Mouse (Mus musculus): ENCODE results near the gene Camk2b. TPM values are rescaled to one million over a fixed set of nuclear protein-coding genes. Genes with fewer than 3 reads are reported as not detected.
A peak's percentile ranks its signal among the peaks of the same experiment; 100 is the strongest.
"Not testable (repeated sequence)": the region's sequence is repeated elsewhere in the genome, so short reads cannot be mapped to it uniquely, and the experiment has no call there.

Camk2b gene
- polyA plus RNA-seq, 1 experiment from 2014 or later: 2.0 TPM

- WGBS (ENCODE audit: insufficient replicate concordance): 59% methylated on average over 2 of the region's 2 CpGs
- peak; percentile 42 for DNase-seq
Observed at GRCm38 (mm10) chr11:6013359-6013758, 52.8 kb downstream of the Camk2b start.

DNA sequence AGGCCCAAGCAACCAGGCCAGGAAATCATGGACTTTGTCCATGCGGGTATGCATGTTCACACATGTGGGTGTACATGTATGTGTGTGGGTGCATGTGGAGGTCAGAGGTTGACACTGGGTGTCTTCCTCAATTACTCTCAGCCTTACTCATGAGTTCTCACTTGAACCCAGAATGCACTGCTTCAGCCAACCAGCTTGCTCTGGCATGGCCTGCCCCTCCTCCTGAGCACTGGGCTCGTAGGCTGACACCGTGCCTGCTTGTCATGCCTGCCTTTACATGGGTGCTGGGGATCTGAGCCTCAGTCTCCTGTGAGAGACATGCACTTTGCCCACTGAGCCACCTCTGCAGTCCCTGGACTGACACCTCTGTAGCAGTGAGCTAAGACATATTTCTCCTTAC, 54.3 kb downstream of the Camk2b start:
- no peaks in the 10 kb centered on the region for H3K9me3 ChIP-seq (ENCODE audit: low read length)
- H3K36me3 ChIP-seq (replicated peaks; ENCODE audit: insufficient read depth, low read length): peaks cover 8% of the 10 kb centered on the region; the same call in 1 of the 2 replicates
- no peak overlapping the region for H3K4me2 ChIP-seq (ENCODE audit: low read depth, low read length)
- TF ChIP-seq EP300 (IDR thresholded peaks at IDR 0.05; ENCODE audit: low read depth) (no peak), CTCF (IDR thresholded peaks at IDR 0.05; ENCODE audit: low read depth) (no peak)
- DNase-seq (peak; percentile 55), ATAC-seq (peak; percentile 54)
- H3K4me1 ChIP-seq (ENCODE audit: insufficient read depth): no peaks in the 10 kb centered on the region
- no peak overlapping the region for H3K9ac ChIP-seq (replicated peaks)
- WGBS (ENCODE audit: insufficient replicate concordance): 84% methylated on average over 3 of the region's 3 CpGs
- H3K27ac ChIP-seq (ENCODE audit: low read depth): peak overlapping the region; percentile 67
- H3K4me3 ChIP-seq (ENCODE audit: low read depth, low read length): no peak overlapping the region
- no peaks in the 10 kb centered on the region for H3K27me3 ChIP-seq (ENCODE audit: insufficient read depth, low read length)

More at GRCm38 (mm10) chr11:6013359-6013758, 52.8 kb downstream of the Camk2b start:
- Histone ChIP-seq H3K27ac (ENCODE audit: low read depth) (peak overlapping the region; percentile 39; the same call in 1 of the 2 replicates), H3K4me3 (ENCODE audit: low read depth, low read length) (no peak overlapping the region), H3K36me3 (replicated peaks; ENCODE audit: insufficient read depth, low read length) (peaks cover 8% of the 10 kb centered on the region; the same call in 1 of the 2 replicates), H3K4me1 (ENCODE audit: insufficient read depth) (no peaks in the 10 kb centered on the region), H3K9me3 (ENCODE audit: low read length) (no peaks in the 10 kb centered on the region), H3K9ac (replicated peaks) (no peak overlapping the region), H3K4me2 (ENCODE audit: low read depth, low read length) (no peak overlapping the region), H3K27me3 (ENCODE audit: insufficient read depth, low read length) (no peaks in the 10 kb centered on the region)
- ATAC-seq: peak; percentile 9; the same call in 1 of the 2 replicates
- TF ChIP-seq CTCF (IDR thresholded peaks at IDR 0.05; ENCODE audit: low read depth) (peak; percentile 52), EP300 (IDR thresholded peaks at IDR 0.05; ENCODE audit: low read depth) (no peak)

DNA sequence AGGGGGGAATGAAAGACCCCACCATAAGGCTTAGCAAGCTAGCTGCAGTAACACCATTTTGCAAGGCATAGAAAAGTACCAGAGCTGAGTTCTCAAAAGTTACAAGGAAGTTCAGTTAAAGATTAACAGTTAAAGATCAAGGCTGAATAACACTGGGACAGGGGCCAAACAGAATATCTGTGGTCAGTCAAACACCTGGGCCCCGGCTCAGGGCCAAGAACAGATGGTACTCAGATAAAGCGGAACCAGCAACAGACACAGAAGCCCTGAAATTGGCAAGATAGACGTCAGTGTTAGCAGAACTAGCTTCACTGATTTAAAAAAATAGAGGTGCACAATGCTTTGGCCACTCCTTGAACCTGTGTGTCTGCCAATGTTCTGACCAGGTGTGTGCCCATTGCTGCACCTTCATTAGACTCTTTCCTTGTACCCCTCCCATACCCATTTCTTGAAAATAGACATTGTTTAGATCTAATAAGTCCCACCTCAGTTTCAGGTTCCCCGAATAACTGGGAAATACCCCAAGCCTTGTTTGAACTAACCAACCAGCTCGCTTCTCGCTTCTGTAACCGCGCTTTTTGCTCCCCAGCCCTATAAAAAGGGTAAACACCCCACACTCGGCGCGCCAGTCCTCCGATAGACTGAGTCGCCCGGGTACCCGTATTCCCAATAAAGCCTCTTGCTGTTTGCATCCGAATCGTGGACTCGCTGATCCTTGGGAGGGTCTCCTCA, 55.2 kb downstream of the Camk2b start:
- not testable (repeated sequence) for H3K27me3 ChIP-seq (ENCODE audit: insufficient read depth, low read length); DNase-seq; H3K4me3 ChIP-seq (ENCODE audit: low read depth, low read length); H3K4me2 ChIP-seq (ENCODE audit: low read depth, low read length); H3K9ac ChIP-seq (replicated peaks); H3K36me3 ChIP-seq (replicated peaks; ENCODE audit: insufficient read depth, low read length); H3K9me3 ChIP-seq (ENCODE audit: low read length); H3K4me1 ChIP-seq (ENCODE audit: insufficient read depth)
- peak; percentile 65 for ATAC-seq
- WGBS (ENCODE audit: insufficient replicate concordance): no CpG with 5 or more reads among the region's 18 CpGs
- peak overlapping the region; percentile 67; the same call in 1 of the 2 replicates for H3K27ac ChIP-seq (ENCODE audit: low read depth)

GRCm38 (mm10) chr11:6007779-6008128, 58.4 kb downstream of the Camk2b start:
- H3K36me3 ChIP-seq (replicated peaks; ENCODE audit: insufficient read depth, low read length); ATAC-seq; H3K27me3 ChIP-seq (ENCODE audit: insufficient read depth, low read length); DNase-seq; H3K9me3 ChIP-seq (ENCODE audit: low read length): not testable (repeated sequence)
- H3K4me1 ChIP-seq (ENCODE audit: insufficient read depth): peaks cover 18% of the 10 kb centered on the region
- peak overlapping the region; percentile 53 for H3K4me2 ChIP-seq (ENCODE audit: low read depth, low read length)
- H3K9ac ChIP-seq (replicated peaks): peak overlapping the region; percentile 74
- 36% methylated on average over 11 of the region's 13 CpGs for WGBS (ENCODE audit: insufficient replicate concordance)
- H3K27ac ChIP-seq (ENCODE audit: low read depth): peak overlapping the region; percentile 81
- peak overlapping the region; percentile 53 for H3K4me3 ChIP-seq (ENCODE audit: low read depth, low read length)

DNA sequence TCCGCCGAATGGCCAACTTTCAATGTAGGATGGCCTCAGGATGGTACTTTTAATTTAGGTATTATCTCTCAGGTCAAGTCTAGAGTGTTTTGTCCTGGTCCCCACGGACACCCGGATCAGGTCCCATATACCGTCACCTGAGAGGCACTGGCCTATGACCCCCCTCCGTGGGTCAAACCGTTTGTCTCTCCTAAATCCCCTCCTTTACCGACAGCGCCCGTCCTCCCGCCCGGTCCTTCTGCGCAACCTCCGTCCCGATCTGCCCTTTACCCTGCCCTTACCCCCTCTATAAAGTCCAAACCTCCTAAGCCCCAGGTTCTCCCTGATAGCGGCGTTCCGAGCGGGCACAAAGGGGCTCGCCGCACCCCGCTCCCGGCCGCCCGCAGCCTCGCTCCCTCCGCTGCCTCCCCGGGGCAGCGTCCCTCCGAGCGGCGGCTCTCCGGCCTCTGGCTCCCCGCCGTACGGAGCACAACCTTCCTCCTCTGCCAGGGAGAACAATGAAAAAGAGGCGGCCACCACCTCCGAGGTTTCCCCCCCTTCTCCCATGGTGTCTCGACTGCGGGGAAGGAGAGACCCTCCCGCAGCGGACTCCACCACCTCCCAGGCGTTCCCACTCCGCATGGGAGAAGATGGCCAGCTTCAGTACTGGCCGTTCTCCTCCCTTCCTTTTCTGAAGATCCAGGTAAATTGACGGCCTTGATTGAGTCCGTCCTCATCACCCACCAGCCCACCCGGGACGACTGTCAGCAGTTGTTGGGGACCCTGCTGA, 59.0 kb downstream of the Camk2b start:
- Histone ChIP-seq H3K4me2 (ENCODE audit: low read depth, low read length) (peak overlapping the region; percentile 56), H3K4me3 (ENCODE audit: low read depth, low read length) (peak overlapping the region; percentile 53), H3K4me1 (ENCODE audit: insufficient read depth) (peaks cover 24% of the 10 kb centered on the region), H3K27ac (ENCODE audit: low read depth) (peak overlapping the region; percentile 81), H3K9ac (replicated peaks) (peak overlapping the region; percentile 74)
- not testable (repeated sequence) for H3K27me3 ChIP-seq (ENCODE audit: insufficient read depth, low read length); H3K9me3 ChIP-seq (ENCODE audit: low read length); DNase-seq; ATAC-seq; H3K36me3 ChIP-seq (replicated peaks; ENCODE audit: insufficient read depth, low read length)
- 4% methylated on average over 20 of the region's 49 CpGs for WGBS (ENCODE audit: insufficient replicate concordance)

DNA sequence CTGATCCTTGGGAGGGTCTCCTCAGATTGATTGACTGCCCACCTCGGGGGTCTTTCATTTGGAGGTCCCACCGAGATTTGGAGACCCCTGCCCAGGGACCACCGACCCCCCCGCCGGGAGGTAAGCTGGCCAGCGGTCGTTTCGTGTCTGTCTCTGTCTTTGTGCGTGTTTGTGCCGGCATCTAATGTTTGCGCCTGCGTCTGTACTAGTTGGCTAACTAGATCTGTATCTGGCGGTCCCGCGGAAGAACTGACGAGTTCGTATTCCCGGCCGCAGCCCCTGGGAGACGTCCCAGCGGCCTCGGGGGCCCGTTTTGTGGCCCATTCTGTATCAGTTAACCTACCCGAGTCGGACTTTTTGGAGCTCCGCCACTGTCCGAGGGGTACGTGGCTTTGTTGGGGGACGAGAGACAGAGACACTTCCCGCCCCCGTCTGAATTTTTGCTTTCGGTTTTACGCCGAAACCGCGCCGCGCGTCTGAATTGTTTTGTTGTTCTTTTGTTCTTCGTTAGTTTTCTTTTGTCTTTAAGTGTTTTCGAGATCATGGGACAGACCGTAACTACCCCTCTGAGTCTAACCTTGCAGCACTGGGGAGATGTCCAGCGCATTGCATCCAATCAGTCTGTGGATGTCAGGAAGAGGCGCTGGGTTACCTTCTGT, 59.7 kb downstream of the Camk2b start:
- Histone ChIP-seq H3K4me3 (ENCODE audit: low read depth, low read length) (peak overlapping the region; percentile 53), H3K9ac (replicated peaks) (peak overlapping the region; percentile 74), H3K4me1 (ENCODE audit: insufficient read depth) (peaks cover 26% of the 10 kb centered on the region), H3K27ac (ENCODE audit: low read depth) (peak overlapping the region; percentile 81), H3K4me2 (ENCODE audit: low read depth, low read length) (peak overlapping the region; percentile 56; the same call in 1 of the 2 replicates)
- not testable (repeated sequence) for ATAC-seq; H3K27me3 ChIP-seq (ENCODE audit: insufficient read depth, low read length); H3K9me3 ChIP-seq (ENCODE audit: low read length); H3K36me3 ChIP-seq (replicated peaks; ENCODE audit: insufficient read depth, low read length); DNase-seq
- 3% methylated on average over 26 of the region's 44 CpGs for WGBS (ENCODE audit: insufficient replicate concordance)

GRCm38 (mm10) chr11:6005374-6006043, 60.7 kb downstream of the Camk2b start:
- H3K27ac ChIP-seq (ENCODE audit: low read depth): peak overlapping the region; percentile 86
- not testable (repeated sequence) for DNase-seq

More at GRCm38 (mm10) chr11:6005374-6006043, 60.7 kb downstream of the Camk2b start:
- H3K4me3 ChIP-seq (ENCODE audit: low read depth, low read length); H3K9me3 ChIP-seq (ENCODE audit: low read length); H3K27me3 ChIP-seq (ENCODE audit: insufficient read depth, low read length); H3K36me3 ChIP-seq (replicated peaks; ENCODE audit: insufficient read depth, low read length); H3K9ac ChIP-seq (replicated peaks): not testable (repeated sequence)
- peak; percentile 83 for ATAC-seq
- Histone ChIP-seq H3K4me2 (ENCODE audit: low read depth, low read length) (peak overlapping the region; percentile 2; the same call in 1 of the 2 replicates), H3K4me1 (ENCODE audit: insufficient read depth) (peaks cover 34% of the 10 kb centered on the region)
- 5% methylated on average over 1 of the region's 4 CpGs for WGBS (ENCODE audit: insufficient replicate concordance)
